Mouse (Mus musculus): ENCODE measurements around the gene Cracr2a. TPM values are rescaled to one million over a fixed set of nuclear protein-coding genes. Genes with fewer than 3 reads are reported as not detected.

Cracr2a gene
- polyA plus RNA-seq, 1 experiment from 2014 or later: 0.99 TPM

- no peaks in the 10 kb centered on the region for H3K9me3 ChIP-seq (ENCODE audit: control insufficient read depth, low read length)
- no peaks in the 10 kb centered on the region for H3K27me3 ChIP-seq (ENCODE audit: control insufficient read depth, insufficient read depth, low read length)
- WGBS: 86% methylated on average over 7 of the region's 7 CpGs
- DNase-seq (ENCODE audit: low spot score) (no peak), ATAC-seq (replicated peaks; ENCODE audit: low FRiP score) (no peak)
- H3K9ac ChIP-seq (ENCODE audit: low read length): no peak overlapping the region
- H3K36me3 ChIP-seq (ENCODE audit: control insufficient read depth, insufficient read depth, low read length): no peaks in the 10 kb centered on the region
- H3K27ac ChIP-seq (ENCODE audit: low read depth, low read length): no peak overlapping the region
- no peak overlapping the region for H3K4me3 ChIP-seq (ENCODE audit: low read depth, low read length)
- H3K4me2 ChIP-seq (ENCODE audit: low read depth, low read length, severe bottlenecking): no peak overlapping the region
- H3K4me1 ChIP-seq (replicated peaks; ENCODE audit: control insufficient read depth, insufficient read depth, low read length): no peaks in the 10 kb centered on the region
Measured at GRCm38 (mm10) chr6:127680784-127681183, 119.6 kb downstream of the Cracr2a start.

DNA sequence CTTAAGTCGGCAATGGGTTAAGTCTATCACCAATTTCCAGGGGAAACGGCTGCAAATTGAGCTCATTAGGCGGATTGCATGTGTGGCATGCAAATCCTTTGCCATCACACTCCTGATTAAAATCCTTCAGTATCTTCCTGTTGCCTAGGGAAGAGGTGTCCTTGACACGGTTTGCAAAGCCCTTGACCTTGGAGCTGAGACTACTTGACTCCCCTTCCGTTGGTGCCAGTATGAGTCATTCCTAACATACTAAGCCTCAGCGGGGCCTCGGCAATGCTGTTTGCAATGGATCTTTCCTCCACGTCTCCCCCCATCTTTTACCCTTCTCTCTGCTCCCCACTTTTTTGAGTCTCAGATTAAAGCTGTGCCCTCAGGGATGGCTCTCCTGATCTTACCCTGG, 122.4 kb downstream of the Cracr2a start:
- 75% methylated on average over 8 of the region's 8 CpGs for WGBS
- no peak for ATAC-seq (replicated peaks; ENCODE audit: low FRiP score)

DNA sequence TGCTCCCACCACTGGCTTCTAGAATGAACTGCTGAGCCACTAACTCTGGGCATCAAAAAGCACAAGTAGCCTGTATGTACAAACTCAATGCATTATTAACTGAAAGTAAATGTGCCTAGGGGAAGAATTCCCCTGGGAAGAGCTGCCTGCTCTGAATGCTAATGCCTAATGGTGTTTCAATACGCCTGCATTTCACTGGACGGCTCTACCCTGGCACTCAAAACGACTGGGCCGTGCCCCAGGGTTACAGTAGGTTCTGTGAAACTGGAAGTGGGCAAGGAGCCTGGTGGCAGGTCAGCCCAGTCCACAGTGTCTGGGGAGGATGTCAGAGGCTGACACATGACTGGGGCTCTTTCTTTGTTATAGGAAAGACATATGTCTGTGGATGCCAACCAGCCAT, 123.8 kb downstream of the Cracr2a start:
- no peak overlapping the region for H3K9ac ChIP-seq (ENCODE audit: low read length)

More for the DNA sequence above, 122.4 kb downstream of the Cracr2a start:
- Histone ChIP-seq H3K9ac (ENCODE audit: low read length) (no peak overlapping the region), H3K4me3 (ENCODE audit: low read depth, low read length) (no peak overlapping the region), H3K4me1 (replicated peaks; ENCODE audit: control insufficient read depth, insufficient read depth, low read length) (no peaks in the 10 kb centered on the region), H3K36me3 (ENCODE audit: control insufficient read depth, insufficient read depth, low read length) (no peaks in the 10 kb centered on the region), H3K9me3 (ENCODE audit: control insufficient read depth, low read length) (no peaks in the 10 kb centered on the region), H3K27me3 (ENCODE audit: control insufficient read depth, insufficient read depth, low read length) (no peaks in the 10 kb centered on the region), H3K4me2 (ENCODE audit: low read depth, low read length, severe bottlenecking) (no peak overlapping the region), H3K27ac (ENCODE audit: low read depth, low read length) (no peak overlapping the region)
- no peak for DNase-seq (ENCODE audit: low spot score)

DNA sequence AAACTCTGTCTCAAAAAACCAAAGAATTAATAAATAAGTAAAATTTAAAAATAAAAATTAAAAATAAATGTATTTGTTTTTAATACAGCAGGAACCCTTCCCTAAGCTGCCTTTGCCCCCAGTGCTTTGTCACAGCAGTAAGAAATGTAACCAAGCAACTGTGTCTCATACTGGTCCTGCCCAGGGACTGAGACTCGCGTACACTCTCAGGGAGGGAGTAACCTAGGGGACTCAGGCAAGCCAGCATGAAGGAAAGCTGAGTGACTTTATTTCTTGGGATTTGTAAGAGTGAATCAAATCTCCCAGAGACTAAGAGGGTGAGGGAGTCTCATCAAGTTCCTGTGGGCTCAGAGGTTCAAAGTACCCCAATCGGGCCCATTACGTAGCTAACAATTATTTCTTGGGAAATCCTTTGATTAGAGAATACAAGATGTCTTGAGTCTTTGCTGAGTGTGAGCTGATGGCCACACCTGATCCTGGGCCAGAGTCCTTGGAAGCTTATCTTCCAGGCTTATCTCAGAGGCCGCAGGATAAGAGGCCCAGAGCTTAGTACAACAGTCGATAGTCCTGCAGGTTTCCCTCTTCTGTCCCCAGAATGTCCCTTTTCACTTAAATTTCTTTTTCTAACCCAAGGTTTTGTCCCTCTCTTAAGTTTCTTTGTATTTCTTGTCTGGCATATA, 126.2 kb downstream of the Cracr2a start:
- H3K36me3 ChIP-seq (ENCODE audit: control insufficient read depth, insufficient read depth, low read length): no peaks in the 10 kb centered on the region
- no peaks in the 10 kb centered on the region for H3K4me1 ChIP-seq (replicated peaks; ENCODE audit: control insufficient read depth, insufficient read depth, low read length)
- ATAC-seq (replicated peaks; ENCODE audit: low FRiP score): no peak
- no peaks in the 10 kb centered on the region for H3K27me3 ChIP-seq (ENCODE audit: control insufficient read depth, insufficient read depth, low read length)
- no peak for DNase-seq (ENCODE audit: low spot score)
- 94% methylated on average over 6 of the region's 6 CpGs for WGBS
- H3K27ac ChIP-seq (ENCODE audit: low read depth, low read length): no peak overlapping the region
- no peak overlapping the region for H3K9ac ChIP-seq (ENCODE audit: low read length)
- no peak overlapping the region for H3K4me2 ChIP-seq (ENCODE audit: low read depth, low read length, severe bottlenecking)
- no peaks in the 10 kb centered on the region for H3K9me3 ChIP-seq (ENCODE audit: control insufficient read depth, low read length)
- H3K4me3 ChIP-seq (ENCODE audit: low read depth, low read length): no peak overlapping the region

More for the DNA sequence above, 123.8 kb downstream of the Cracr2a start:
- Histone ChIP-seq H3K4me3 (ENCODE audit: low read depth, low read length) (no peak overlapping the region), H3K27ac (ENCODE audit: low read depth, low read length) (no peak overlapping the region), H3K36me3 (ENCODE audit: control insufficient read depth, insufficient read depth, low read length) (no peaks in the 10 kb centered on the region), H3K4me1 (replicated peaks; ENCODE audit: control insufficient read depth, insufficient read depth, low read length) (no peaks in the 10 kb centered on the region), H3K4me2 (ENCODE audit: low read depth, low read length, severe bottlenecking) (no peak overlapping the region), H3K9me3 (ENCODE audit: control insufficient read depth, low read length) (no peaks in the 10 kb centered on the region), H3K27me3 (ENCODE audit: control insufficient read depth, insufficient read depth, low read length) (no peaks in the 10 kb centered on the region)
- 93% methylated on average over 4 of the region's 4 CpGs for WGBS
- no peak for DNase-seq (ENCODE audit: low spot score)
- no peak for ATAC-seq (replicated peaks; ENCODE audit: low FRiP score)

- Histone ChIP-seq H3K9ac (ENCODE audit: low read length) (no peak overlapping the region), H3K4me1 (replicated peaks; ENCODE audit: control insufficient read depth, insufficient read depth, low read length) (no peaks in the 10 kb centered on the region), H3K4me2 (ENCODE audit: low read depth, low read length, severe bottlenecking) (no peak overlapping the region), H3K4me3 (ENCODE audit: low read depth, low read length) (no peak overlapping the region), H3K27me3 (ENCODE audit: control insufficient read depth, insufficient read depth, low read length) (no peaks in the 10 kb centered on the region), H3K27ac (ENCODE audit: low read depth, low read length) (no peak overlapping the region), H3K9me3 (ENCODE audit: control insufficient read depth, low read length) (no peaks in the 10 kb centered on the region), H3K36me3 (ENCODE audit: control insufficient read depth, insufficient read depth, low read length) (no peaks in the 10 kb centered on the region)
- DNase-seq (ENCODE audit: low spot score): no peak
- no peak for ATAC-seq (replicated peaks; ENCODE audit: low FRiP score)
- WGBS: 63% methylated on average over 7 of the region's 7 CpGs
Measured at GRCm38 (mm10) chr6:127692298-127692697, 131.2 kb downstream of the Cracr2a start.

- H3K27ac ChIP-seq (ENCODE audit: low read depth, low read length): no peak overlapping the region
- no peaks in the 10 kb centered on the region for H3K4me1 ChIP-seq (replicated peaks; ENCODE audit: control insufficient read depth, insufficient read depth, low read length)
- WGBS: 92% methylated on average over 7 of the region's 7 CpGs
- no peak overlapping the region for H3K4me2 ChIP-seq (ENCODE audit: low read depth, low read length, severe bottlenecking)
- no peak for DNase-seq (ENCODE audit: low spot score)
- H3K27me3 ChIP-seq (ENCODE audit: control insufficient read depth, insufficient read depth, low read length): no peaks in the 10 kb centered on the region
- no peaks in the 10 kb centered on the region for H3K36me3 ChIP-seq (ENCODE audit: control insufficient read depth, insufficient read depth, low read length)
- ATAC-seq (replicated peaks; ENCODE audit: low FRiP score): no peak
- no peak overlapping the region for H3K4me3 ChIP-seq (ENCODE audit: low read depth, low read length)
- no peaks in the 10 kb centered on the region for H3K9me3 ChIP-seq (ENCODE audit: control insufficient read depth, low read length)
- H3K9ac ChIP-seq (ENCODE audit: low read length): no peak overlapping the region
Measured at GRCm38 (mm10) chr6:127693681-127694080, 132.5 kb downstream of the Cracr2a start.

GRCm38 (mm10) chr6:127701036-127701783, 140.1 kb downstream of the Cracr2a start:
- Histone ChIP-seq H3K4me3 (ENCODE audit: low read depth, low read length) (no peak overlapping the region), H3K4me1 (replicated peaks; ENCODE audit: control insufficient read depth, insufficient read depth, low read length) (peaks cover 12% of the 10 kb centered on the region; the same call in 1 of the 2 replicates), H3K4me2 (ENCODE audit: low read depth, low read length, severe bottlenecking) (no peak overlapping the region), H3K27ac (ENCODE audit: low read depth, low read length) (peak overlapping the region; percentile 62), H3K27me3 (ENCODE audit: control insufficient read depth, insufficient read depth, low read length) (peaks cover 2% of the 10 kb centered on the region; the same call in 1 of the 2 replicates), H3K9me3 (ENCODE audit: control insufficient read depth, low read length) (no peaks in the 10 kb centered on the region), H3K9ac (ENCODE audit: low read length) (no peak overlapping the region), H3K36me3 (ENCODE audit: control insufficient read depth, insufficient read depth, low read length) (no peaks in the 10 kb centered on the region)
- ATAC-seq (replicated peaks; ENCODE audit: low FRiP score) (peak; percentile 89), DNase-seq (ENCODE audit: low spot score) (peak; percentile 76)
- WGBS: 17% methylated on average over 9 of the region's 11 CpGs

DNA sequence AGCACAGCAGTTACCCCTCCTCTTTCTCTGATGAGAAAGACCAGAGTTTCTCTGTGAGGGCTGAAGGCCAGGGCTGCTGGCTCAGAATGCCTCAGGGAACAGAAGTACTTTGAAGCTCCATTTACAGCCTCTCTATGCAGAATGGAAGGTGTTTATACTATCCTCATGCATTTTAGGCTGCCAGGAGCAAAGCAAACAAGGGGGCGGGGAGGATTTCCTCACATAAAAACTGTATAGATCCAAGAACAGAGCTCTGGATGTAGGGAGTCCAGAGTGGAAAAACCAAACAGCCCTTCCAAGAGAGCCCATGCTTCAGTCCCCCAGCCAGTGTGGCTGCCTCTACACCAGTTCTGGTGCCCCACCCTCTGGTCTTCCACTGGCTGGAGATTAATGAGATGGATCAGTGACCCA, 147.1 kb downstream of the Cracr2a start:
- no peak overlapping the region for H3K4me2 ChIP-seq (ENCODE audit: low read depth, low read length, severe bottlenecking)
- no peak overlapping the region for H3K4me3 ChIP-seq (ENCODE audit: low read depth, low read length)
- H3K27ac ChIP-seq (ENCODE audit: low read depth, low read length): no peak overlapping the region
- H3K27me3 ChIP-seq (ENCODE audit: control insufficient read depth, insufficient read depth, low read length): peaks cover 2% of the 10 kb centered on the region; the same call in 1 of the 2 replicates
- H3K4me1 ChIP-seq (replicated peaks; ENCODE audit: control insufficient read depth, insufficient read depth, low read length): 0 out of 2 replicates have a peak, but pooled peaks cover 3% of the 10 kb centered on the region
- no peaks in the 10 kb centered on the region for H3K36me3 ChIP-seq (ENCODE audit: control insufficient read depth, insufficient read depth, low read length)
- no peak overlapping the region for H3K9ac ChIP-seq (ENCODE audit: low read length)
- 62% methylated on average over 1 of the region's 1 CpGs for WGBS
- ATAC-seq (replicated peaks; ENCODE audit: low FRiP score): no peak
- H3K9me3 ChIP-seq (ENCODE audit: control insufficient read depth, low read length): no peaks in the 10 kb centered on the region
- DNase-seq (ENCODE audit: low spot score): no peak
